Mouse (Mus musculus): ENCODE results near the gene Rnf123.

- no peak; the same call in 1 of the 2 replicates for TF ChIP-seq CTCF (IDR thresholded peaks at IDR 0.05; ENCODE audit: low read depth)
- no peak for TF ChIP-seq EP300 (IDR thresholded peaks at IDR 0.05; ENCODE audit: low read depth)
Measured at GRCm38 (mm10) chr9:108035331-108036156, 47.6 kb downstream of the Rnf123 start.

All from liver, embryonic 14.5 days (tissue).